Mouse (Mus musculus) G1E (cell line): ENCODE measurements around the gene Cep41. TPM values are rescaled to one million over a fixed set of nuclear protein-coding genes. Genes with fewer than 3 reads are reported as not detected.

Source experiments
- ATAC-seq: 2 replicates; pipeline ENCODE4 v1.8.0; 2016; ENCODE audit warnings: mild to moderate bottlenecking; ENCODE audit not compliant: insufficient number of reproducible peaks, poor library complexity, low FRiP score, severe bottlenecking; ENCODE audit errors: extremely low read depth
- DNase-seq: peaks from one replicate; pipeline ENCODE4 v3.0.0; 2012; ENCODE audit warnings: low spot score
- H3K27me3 ChIP-seq: 2 replicates; pipeline ENCODE4 v1.6.1; 2012; ENCODE audit warnings: mild to moderate bottlenecking, low read length, inconsistent platforms; ENCODE audit not compliant: insufficient read depth
- H3K36me3 ChIP-seq: replicated peaks from 2 replicates; pipeline ENCODE3; 2012; ENCODE audit warnings: mild to moderate bottlenecking, inconsistent platforms
- H3K4me1 ChIP-seq: 2 replicates; pipeline ENCODE4 v1.6.1; 2012; ENCODE audit warnings: low read depth, low read length, inconsistent platforms, mixed read lengths; ENCODE audit not compliant: insufficient read depth
- H3K4me3 ChIP-seq: 2 replicates; pipeline ENCODE4 v1.5.1; 2012; ENCODE audit warnings: low read depth, mild to moderate bottlenecking, inconsistent platforms, low read length, moderate library complexity, mixed read lengths
- H3K9me3 ChIP-seq: replicated peaks from 2 replicates; pipeline ENCODE4 v1.6.1; 2012; ENCODE audit warnings: inconsistent platforms
- CTCF ChIP-seq: IDR thresholded peaks from 2 replicates; pipeline ENCODE4 v1.5.1; 2012; ENCODE audit warnings: low read depth, low read length, inconsistent platforms, mixed read lengths
- GATA1 ChIP-seq: IDR thresholded peaks from 2 replicates; pipeline ENCODE4 v1.6.1; 2012; ENCODE audit warnings: borderline replicate concordance, low read length, inconsistent platforms, mixed read lengths
- GATA2 ChIP-seq: IDR thresholded peaks from 2 replicates; pipeline ENCODE4 v1.6.1; 2012; ENCODE audit warnings: low read depth, low read length, inconsistent platforms, borderline replicate concordance
- POLR2AphosphoS5 ChIP-seq: IDR thresholded peaks from 2 replicates; pipeline ENCODE4 v1.6.1; 2012; ENCODE audit warnings: low read depth, low read length, inconsistent platforms; ENCODE audit not compliant: insufficient replicate concordance
- TAL1 ChIP-seq: conservative IDR thresholded peaks from 2 replicates; pipeline ENCODE4 v1.6.1; 2012; ENCODE audit warnings: low read depth, low read length, inconsistent platforms, mixed read lengths
- polyA plus RNA-seq: library from polyadenylated mRNA; stranded (reverse); fragments of >175 nt; gene quantifications from 2 replicates; pipeline ENCODE4 v1.2.3, GENCODE M21; 2012
- total RNA-seq, 2 experiments: library from RNA; stranded (forward) in 1 of 2; stranded (reverse) in 1 of 2; fragments of 200-1000 nt in 1 of 2; fragments of >200 nt in 1 of 2; fragmentation: Nextera tagmentation in 1 of 2; gene quantifications; 2 replicates each; pipeline ENCODE4 v1.2.3; 2014 to 2017

Cep41 gene
- total and polyA plus RNA-seq, 3 experiments = 14.6 to 32.6 (median 28.3) TPM

- Histone ChIP-seq H3K4me1 (no peaks in the 10 kb centered on the region), H3K36me3 (no peaks in the 10 kb centered on the region), H3K27me3 (peaks cover 29% of the 10 kb centered on the region), H3K9me3 (no peaks in the 10 kb centered on the region), H3K4me3 (no peak overlapping the region)
- DNase-seq (no peak), ATAC-seq (no peak)
- TF ChIP-seq GATA1 (no peak), GATA2 (no peak), POLR2AphosphoS5 (no peak), TAL1 (no peak), CTCF (no peak)
Measured at GRCm38 (mm10) chr6:30611212-30611611, 82.3 kb downstream of the Cep41 start.

- ATAC-seq (no peak), DNase-seq (no peak)
- H3K4me1 ChIP-seq = no peaks in the 10 kb centered on the region
- no peaks in the 10 kb centered on the region for H3K9me3 ChIP-seq
- peaks cover 26% of the 10 kb centered on the region for H3K27me3 ChIP-seq
- H3K36me3 ChIP-seq = no peaks in the 10 kb centered on the region
- no peak for TF ChIP-seq GATA1
- no peak for TF ChIP-seq CTCF
- no peak for TF ChIP-seq GATA2
- no peak for TF ChIP-seq TAL1
- TF ChIP-seq POLR2AphosphoS5 = no peak
- no peak within 1 kb of the TSS for H3K4me3 ChIP-seq
Measured at GRCm38 (mm10) chr6:30610710-30611109, 82.8 kb downstream of the Cep41 start, which contains the start of gene Cpa5. Gene Cpa5, plus strand, starts transcription at chr6:30611010.

- TF ChIP-seq CTCF = no peak
- TF ChIP-seq GATA2 = no peak
- no peak for TF ChIP-seq GATA1
- H3K9me3 ChIP-seq = no peaks in the 10 kb centered on the region
- peaks cover 22% of the 10 kb centered on the region for H3K27me3 ChIP-seq
- no peak overlapping the region for H3K4me3 ChIP-seq
- ATAC-seq (no peak), DNase-seq (no peak)
- no peaks in the 10 kb centered on the region for H3K36me3 ChIP-seq
- H3K4me1 ChIP-seq = no peaks in the 10 kb centered on the region
Measured at GRCm38 (mm10) chr6:30605672-30606071, 87.9 kb downstream of the Cep41 start.

DNA sequence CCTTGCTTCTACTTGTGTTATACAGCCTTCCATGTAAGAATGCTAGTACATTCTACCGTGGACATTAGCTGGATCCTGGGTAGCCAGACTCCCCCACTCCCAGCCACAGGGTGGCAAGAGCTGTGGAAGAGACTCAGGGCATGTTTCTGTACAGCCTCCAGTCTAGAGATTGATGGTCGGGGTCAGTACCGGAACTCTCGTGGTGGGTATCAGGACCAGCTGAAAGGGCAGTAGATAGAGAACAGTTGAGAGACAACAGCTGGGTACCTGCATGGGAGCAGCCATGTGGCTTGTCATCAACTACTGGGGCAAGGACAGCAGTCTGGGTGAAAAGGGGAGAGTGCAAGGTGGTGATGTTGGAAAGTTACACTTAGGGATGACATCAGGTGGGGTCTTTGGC is 88.4 kb downstream of the Cep41 start:
- H3K36me3 ChIP-seq = no peaks in the 10 kb centered on the region
- no peak for DNase-seq
- H3K4me3 ChIP-seq = no peak overlapping the region
- H3K27me3 ChIP-seq = peaks cover 26% of the 10 kb centered on the region
- H3K9me3 ChIP-seq = no peaks in the 10 kb centered on the region
- TF ChIP-seq TAL1 = no peak
- TF ChIP-seq GATA2 = no peak
- no peak for ATAC-seq
- H3K4me1 ChIP-seq = no peaks in the 10 kb centered on the region

DNA sequence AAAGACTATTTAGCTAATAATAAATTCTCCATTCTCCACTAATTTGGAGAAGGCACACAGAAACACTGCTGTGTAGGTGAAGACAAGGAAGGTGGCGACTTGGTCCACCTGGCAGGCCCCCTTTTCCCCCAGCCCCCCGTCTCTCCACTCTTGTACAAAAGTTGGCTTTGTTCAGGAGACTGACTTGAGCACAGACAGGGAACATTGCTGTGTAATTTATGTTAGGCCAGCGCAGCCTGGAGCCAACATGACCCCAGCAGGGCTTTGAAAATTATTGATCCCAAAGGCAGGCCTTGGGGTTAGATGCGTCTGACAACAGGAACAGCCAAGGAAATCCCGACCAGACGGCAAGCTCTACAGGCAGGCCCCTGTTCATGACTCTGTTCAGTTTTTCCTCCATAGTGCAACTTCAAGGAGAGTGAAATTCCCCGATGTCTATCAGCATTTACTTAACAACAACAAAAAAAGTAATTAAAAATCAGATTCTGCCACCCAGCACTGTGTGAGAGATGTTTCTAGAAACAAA is 89.1 kb downstream of the Cep41 start:
- ATAC-seq (no peak), DNase-seq (no peak)
- H3K4me3 ChIP-seq = no peak overlapping the region
- peaks cover 28% of the 10 kb centered on the region for H3K27me3 ChIP-seq
- H3K9me3 ChIP-seq = no peaks in the 10 kb centered on the region
- H3K4me1 ChIP-seq = no peaks in the 10 kb centered on the region
- no peaks in the 10 kb centered on the region for H3K36me3 ChIP-seq
- TF ChIP-seq CTCF = no peak
- no peak for TF ChIP-seq GATA2
- no peak for TF ChIP-seq POLR2AphosphoS5
- no peak for TF ChIP-seq GATA1
- TF ChIP-seq TAL1 = no peak

Other genes with a start within 250 kb of the Cep41 start
- gene Tmem209, start 184.0 kb downstream of the Cep41 start, total RNA-seq (2014; fragmentation: Nextera tagmentation) = 120 and 126 TPM in 2 replicates
- gene Tmem209, start 184.0 kb downstream of the Cep41 start, total RNA-seq (2017) = 36.8 and 36.9 TPM in 2 replicates
- 2.6 and 2.8 TPM in 2 replicates for gene Tmem209, start 184.0 kb downstream of the Cep41 start, polyA plus RNA-seq
- not detected in 2 replicates for gene Ssmem1, start 183.9 kb downstream of the Cep41 start, total RNA-seq (2014; fragmentation: Nextera tagmentation)
- 0.33 TPM in 1 of 2 replicates, not detected in the other for gene Ssmem1, start 183.9 kb downstream of the Cep41 start, total RNA-seq (2017)
- gene Ssmem1, start 183.9 kb downstream of the Cep41 start, polyA plus RNA-seq = not detected in 2 replicates
- not detected in 2 replicates for gene Cpa2, start 152.2 kb downstream of the Cep41 start, total RNA-seq (2014; fragmentation: Nextera tagmentation)
- 0.23 TPM in 1 of 2 replicates, not detected in the other for gene Cpa2, start 152.2 kb downstream of the Cep41 start, total RNA-seq (2017)
- gene Cpa2, start 152.2 kb downstream of the Cep41 start, polyA plus RNA-seq = not detected in 2 replicates
- not detected in 2 replicates for gene Cpa4, start 125.4 kb downstream of the Cep41 start, total RNA-seq (2014; fragmentation: Nextera tagmentation)
- gene Cpa4, start 125.4 kb downstream of the Cep41 start, total RNA-seq (2017) = 0.05 TPM in 1 of 2 replicates, not detected in the other
- gene Cpa4, start 125.4 kb downstream of the Cep41 start, polyA plus RNA-seq = not detected in 2 replicates
- gene Cpa5, start 82.7 kb downstream of the Cep41 start, total RNA-seq (2014; fragmentation: Nextera tagmentation) = not detected in 2 replicates
- not detected in 2 replicates for gene Cpa5, start 82.7 kb downstream of the Cep41 start, total RNA-seq (2017)
- gene Cpa5, start 82.7 kb downstream of the Cep41 start, polyA plus RNA-seq = not detected in 2 replicates
- gene Cpa1, start 54.5 kb downstream of the Cep41 start, total RNA-seq (2014; fragmentation: Nextera tagmentation) = not detected in 2 replicates
- gene Cpa1, start 54.5 kb downstream of the Cep41 start, total RNA-seq (2017) = not detected in 2 replicates
- not detected in 2 replicates for gene Cpa1, start 54.5 kb downstream of the Cep41 start, polyA plus RNA-seq
- not detected in 2 replicates for gene Mest, start 29.8 kb upstream of the Cep41 start, total RNA-seq (2014; fragmentation: Nextera tagmentation)
- gene Mest, start 29.8 kb upstream of the Cep41 start, total RNA-seq (2017) = 0.29 and 0.49 TPM in 2 replicates
- 0.57 and 0.90 TPM in 2 replicates for gene Mest, start 29.8 kb upstream of the Cep41 start, polyA plus RNA-seq
- 32.8 and 33.9 TPM in 2 replicates for gene Copg2, start 203.0 kb upstream of the Cep41 start, total RNA-seq (2014; fragmentation: Nextera tagmentation)
- 44.7 and 45.8 TPM in 2 replicates for gene Copg2, start 203.0 kb upstream of the Cep41 start, total RNA-seq (2017)
- gene Copg2, start 203.0 kb upstream of the Cep41 start, polyA plus RNA-seq = 9.3 and 20.4 TPM in 2 replicates
- gene Tsga13, start 221.8 kb upstream of the Cep41 start, total RNA-seq (2014; fragmentation: Nextera tagmentation) = not detected in 2 replicates
- gene Tsga13, start 221.8 kb upstream of the Cep41 start, total RNA-seq (2017) = not detected in 2 replicates
- gene Tsga13, start 221.8 kb upstream of the Cep41 start, polyA plus RNA-seq = not detected in 2 replicates